Mouse (Mus musculus): ENCODE results near the gene Frmpd3.

The Frmpd3 gene

GRCm38 (mm10) chrX:140456751-140457491, 114.9 kb downstream of the Frmpd3 start:
- DNase-seq, result peak in 1 of 2 experiments; percentile 19

- no peak for DNase-seq
These were observed 115.4 kb downstream of the Frmpd3 start for GRCm38 (mm10) chrX:140457502-140457901.

DNA sequence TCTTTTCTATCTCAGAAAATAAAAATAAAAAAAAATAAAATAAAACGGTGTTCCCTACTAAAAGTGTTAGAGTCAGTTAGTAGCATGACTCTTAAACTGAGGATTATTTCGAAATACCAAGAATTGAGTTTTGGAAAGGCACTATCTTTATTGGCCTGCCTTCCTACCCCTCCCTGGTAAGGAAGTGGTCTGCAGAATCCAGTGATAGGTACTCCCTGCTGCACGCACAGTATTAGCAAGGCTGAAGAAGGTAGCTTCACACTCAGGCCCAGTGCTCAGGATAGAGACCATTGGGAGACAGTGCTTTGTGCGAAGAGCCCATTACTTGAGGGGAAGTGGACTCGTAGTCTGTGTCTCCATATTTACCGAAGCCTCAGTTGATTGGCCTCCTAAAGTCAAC, 136.2 kb downstream of the Frmpd3 start:
- no peak for DNase-seq

DNA sequence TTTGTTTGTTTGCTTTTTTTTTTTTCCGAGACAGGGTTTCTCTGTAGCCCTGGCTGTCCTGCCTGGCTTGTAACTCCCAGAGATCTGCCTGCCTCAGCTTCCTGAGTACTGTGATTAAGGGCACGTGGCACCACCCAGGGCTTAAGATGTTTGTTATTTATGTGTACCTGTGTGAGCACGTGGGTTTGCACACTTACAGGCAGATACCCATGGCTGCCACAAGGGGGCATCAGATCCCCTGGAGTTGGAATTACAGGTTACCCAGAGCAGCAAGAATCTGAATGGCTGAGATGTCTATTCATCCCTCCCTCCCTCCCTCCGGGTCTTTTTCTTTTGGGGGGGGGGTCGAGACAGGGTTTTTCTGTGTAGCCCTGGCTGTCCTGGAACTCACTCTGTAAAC, 137.1 kb downstream of the Frmpd3 start:
- peak; percentile 48 to 63 for DNase-seq
